Mouse (Mus musculus): ENCODE results near the gene Lpp.

- TF ChIP-seq TAL1 (conservative IDR thresholded peaks at IDR 0.05; ENCODE audit: low read depth, low read length) (no peak), CTCF (IDR thresholded peaks at IDR 0.05; ENCODE audit: low read depth, low read length) (no peak), GATA1 (IDR thresholded peaks at IDR 0.05; ENCODE audit: borderline replicate concordance, low read length) (no peak)
Observed at GRCm38 (mm10) chr16:24492194-24492940, 99.1 kb downstream of the Lpp start.
